Mouse (Mus musculus): Measurements from ENCODE around the gene Msn. TPM values are rescaled to one million over a fixed set of nuclear protein-coding genes. Genes with fewer than 3 reads are reported as not detected.
"Not testable (repeated sequence)": the region's sequence is repeated elsewhere in the genome, so short reads cannot be mapped to it uniquely, and the experiment has no call there.

Msn gene
- total and polyA plus RNA-seq, 2 experiments from 2014 or later, result 102 to 116 TPM

DNA sequence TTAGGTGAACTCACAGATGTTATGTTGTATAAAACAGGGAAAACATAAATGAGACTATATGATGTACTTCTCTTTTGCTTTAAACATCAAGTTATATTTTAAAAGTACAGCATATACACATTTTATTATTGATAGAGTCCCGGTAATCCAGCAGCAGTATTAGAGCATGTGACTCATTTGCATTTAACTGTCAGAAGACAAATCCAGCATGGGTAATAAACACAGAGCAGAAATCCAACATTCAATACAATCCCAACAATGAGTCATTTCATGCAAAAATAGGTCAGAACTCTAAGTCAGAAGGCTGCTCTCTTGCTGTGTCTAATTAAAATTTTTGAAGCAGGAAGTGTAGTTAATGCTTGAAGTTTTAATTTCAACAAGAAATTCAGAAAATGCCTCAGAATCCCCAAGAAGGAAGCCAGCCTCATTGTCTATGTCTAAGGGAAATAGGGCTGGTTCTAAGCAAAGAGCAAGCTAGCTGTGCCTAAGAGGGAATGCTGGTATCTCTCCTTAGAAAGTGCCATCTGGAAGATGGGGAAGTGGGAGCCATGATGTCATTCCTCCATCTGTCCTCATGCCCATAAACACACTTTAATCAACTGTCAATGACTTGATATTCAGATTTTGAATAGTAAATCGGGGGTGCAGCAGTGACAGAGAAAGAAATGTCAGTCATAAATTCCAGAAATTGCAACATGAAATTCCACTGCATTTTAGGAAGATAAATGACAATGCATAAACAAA lies 76.0 kb downstream of the Msn start:
- no peak for DNase-seq (ENCODE audit: low spot score)
- 72% methylated on average over 2 of the region's 2 CpGs for WGBS
- Histone ChIP-seq H3K4me3 (ENCODE audit: low read depth, low read length) (no peak overlapping the region), H3K9me3 (replicated peaks; ENCODE audit: control insufficient read depth, low read length) (no peaks in the 10 kb centered on the region), H3K4me2 (ENCODE audit: low read depth, low read length) (no peak overlapping the region), H3K4me1 (ENCODE audit: control insufficient read depth, insufficient read depth) (no peaks in the 10 kb centered on the region), H3K36me3 (replicated peaks; ENCODE audit: control insufficient read depth, insufficient read depth, low read length) (peaks cover 9% of the 10 kb centered on the region), H3K27me3 (ENCODE audit: control insufficient read depth, insufficient read depth, low read length) (no peaks in the 10 kb centered on the region), H3K9ac (replicated peaks; ENCODE audit: low read depth, low read length) (no peak overlapping the region), H3K27ac (ENCODE audit: low read depth) (no peak overlapping the region)
- ATAC-seq (ENCODE audit: insufficient read depth, low read depth), result no peak
- no peak for TF ChIP-seq EP300 (IDR thresholded peaks at IDR 0.05; ENCODE audit: low read depth)
- TF ChIP-seq CTCF (IDR thresholded peaks at IDR 0.05; ENCODE audit: low read depth), result no peak

DNA sequence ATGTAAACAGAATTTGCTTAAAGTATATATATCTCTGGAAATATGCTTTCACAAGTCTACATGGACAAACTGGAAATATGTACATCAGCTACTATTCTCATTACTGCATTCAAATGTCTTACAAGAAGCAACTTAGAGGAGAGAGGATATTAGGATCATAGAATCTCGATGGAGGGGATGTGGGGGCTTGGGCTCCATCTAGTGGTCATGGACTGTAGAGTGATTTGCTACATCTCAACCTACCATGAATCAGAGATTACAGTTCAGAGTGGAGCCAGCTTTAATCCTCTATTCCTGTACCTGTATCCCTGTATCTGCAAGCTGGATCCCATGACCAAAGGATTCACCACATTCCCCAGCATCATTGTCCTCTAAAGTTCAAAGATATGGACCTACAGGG lies 82.6 kb downstream of the Msn start:
- 6% methylated on average over 1 of the region's 1 CpGs for WGBS
- TF ChIP-seq CTCF (IDR thresholded peaks at IDR 0.05; ENCODE audit: low read depth) (peak; percentile 58), EP300 (IDR thresholded peaks at IDR 0.05; ENCODE audit: low read depth) (no peak)
- ATAC-seq (ENCODE audit: insufficient read depth, low read depth) (no peak), DNase-seq (ENCODE audit: low spot score) (peak; percentile 31)
- Histone ChIP-seq H3K27ac (ENCODE audit: low read depth) (no peak overlapping the region), H3K36me3 (replicated peaks; ENCODE audit: control insufficient read depth, insufficient read depth, low read length) (no peaks in the 10 kb centered on the region), H3K4me1 (ENCODE audit: control insufficient read depth, insufficient read depth) (no peaks in the 10 kb centered on the region), H3K4me2 (ENCODE audit: low read depth, low read length) (no peak overlapping the region), H3K27me3 (ENCODE audit: control insufficient read depth, insufficient read depth, low read length) (no peaks in the 10 kb centered on the region), H3K9me3 (replicated peaks; ENCODE audit: control insufficient read depth, low read length) (no peaks in the 10 kb centered on the region), H3K9ac (replicated peaks; ENCODE audit: low read depth, low read length) (no peak overlapping the region), H3K4me3 (ENCODE audit: low read depth, low read length) (no peak overlapping the region)

DNA sequence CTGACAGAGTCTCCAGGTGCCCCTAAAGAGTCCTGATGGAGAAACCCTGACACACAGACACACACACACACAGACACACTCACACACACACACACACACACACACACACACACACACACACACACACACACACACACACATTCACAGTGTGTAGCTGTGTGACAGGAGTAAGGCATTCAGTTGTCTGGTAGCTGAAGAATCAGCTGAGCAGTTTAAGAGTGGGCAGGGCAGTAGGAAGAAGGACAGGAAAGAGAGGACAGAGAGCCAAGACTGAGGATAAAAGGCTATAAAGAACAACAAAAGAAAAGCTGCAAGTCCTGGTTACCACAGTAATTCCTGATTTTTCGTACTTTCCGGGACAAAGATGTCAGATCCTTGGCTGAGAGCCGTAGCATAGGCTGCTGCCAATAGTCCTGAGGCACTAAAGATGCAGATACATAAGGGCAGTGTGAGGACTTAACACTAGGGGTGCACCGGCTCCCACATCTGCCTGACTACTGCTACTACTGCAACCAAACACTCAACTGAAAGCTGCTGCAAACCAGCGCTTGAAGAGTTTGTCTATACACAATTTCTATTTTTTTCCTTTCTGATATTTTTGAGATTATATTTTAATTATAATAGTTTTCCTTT lies 88.4 kb downstream of the Msn start:
- H3K4me2 ChIP-seq (ENCODE audit: low read depth, low read length), result no peak overlapping the region
- WGBS, result 64% methylated on average over 5 of the region's 5 CpGs
- H3K4me3 ChIP-seq (ENCODE audit: low read depth, low read length), result no peak overlapping the region
- ATAC-seq (ENCODE audit: insufficient read depth, low read depth) (0 out of 2 replicates have a peak, but pooled peaks have one; percentile 49), DNase-seq (ENCODE audit: low spot score) (peak; percentile 7)
- no peaks in the 10 kb centered on the region for H3K36me3 ChIP-seq (replicated peaks; ENCODE audit: control insufficient read depth, insufficient read depth, low read length)
- no peak overlapping the region for H3K27ac ChIP-seq (ENCODE audit: low read depth)
- H3K9me3 ChIP-seq (replicated peaks; ENCODE audit: control insufficient read depth, low read length), result no peaks in the 10 kb centered on the region
- no peak for TF ChIP-seq EP300 (IDR thresholded peaks at IDR 0.05; ENCODE audit: low read depth)
- no peak for TF ChIP-seq CTCF (IDR thresholded peaks at IDR 0.05; ENCODE audit: low read depth)
- no peaks in the 10 kb centered on the region for H3K4me1 ChIP-seq (ENCODE audit: control insufficient read depth, insufficient read depth)
- H3K27me3 ChIP-seq (ENCODE audit: control insufficient read depth, insufficient read depth, low read length), result no peaks in the 10 kb centered on the region
- no peak overlapping the region for H3K9ac ChIP-seq (replicated peaks; ENCODE audit: low read depth, low read length)

DNA sequence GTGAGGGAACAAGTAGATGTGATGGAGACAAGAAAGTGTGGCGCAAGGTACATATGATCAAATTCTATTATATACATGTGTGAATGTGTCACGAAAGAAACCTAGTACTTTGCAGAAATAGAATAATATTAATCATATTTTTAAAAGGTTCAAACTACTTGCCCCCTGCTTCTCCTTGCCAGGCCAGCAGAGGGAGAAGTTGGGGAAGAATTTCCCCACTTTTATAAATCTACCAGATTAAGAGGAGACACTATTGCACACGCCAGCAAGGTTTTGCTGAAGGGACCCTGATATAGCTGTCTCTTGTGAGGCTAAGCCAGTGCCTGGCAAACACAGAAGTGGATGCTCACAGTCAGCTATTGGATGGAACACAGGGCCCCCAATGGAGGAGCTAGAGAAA lies 109.3 kb downstream of the Msn start:
- not testable (repeated sequence) for H3K4me2 ChIP-seq (ENCODE audit: low read depth, low read length); H3K9me3 ChIP-seq (replicated peaks; ENCODE audit: control insufficient read depth, low read length); H3K4me3 ChIP-seq (ENCODE audit: low read depth, low read length); H3K27ac ChIP-seq (ENCODE audit: low read depth); H3K27me3 ChIP-seq (ENCODE audit: control insufficient read depth, insufficient read depth, low read length); ATAC-seq (ENCODE audit: insufficient read depth, low read depth); H3K9ac ChIP-seq (replicated peaks; ENCODE audit: low read depth, low read length); H3K36me3 ChIP-seq (replicated peaks; ENCODE audit: control insufficient read depth, insufficient read depth, low read length); H3K4me1 ChIP-seq (ENCODE audit: control insufficient read depth, insufficient read depth); DNase-seq (ENCODE audit: low spot score)
- 74% methylated on average over 3 of the region's 3 CpGs for WGBS

DNA sequence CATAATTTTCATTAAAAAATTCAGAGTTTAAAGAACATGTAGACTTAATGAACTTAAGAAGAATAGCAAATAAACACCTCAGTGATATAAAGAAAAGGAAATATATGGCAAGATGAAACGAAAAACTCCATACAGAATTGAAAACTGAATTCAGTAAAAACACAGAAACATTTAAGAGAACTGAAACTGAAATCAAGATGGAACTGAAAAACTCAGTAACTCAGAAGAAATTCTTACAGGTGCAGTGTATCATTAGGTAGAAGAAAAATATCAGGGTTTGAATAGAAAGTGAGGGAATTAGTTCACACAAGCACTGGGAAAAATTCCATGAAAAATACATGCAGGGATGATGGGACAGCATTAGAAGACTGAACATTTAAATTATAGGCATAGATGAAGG lies 111.0 kb downstream of the Msn start:
- Histone ChIP-seq H3K36me3 (replicated peaks; ENCODE audit: control insufficient read depth, insufficient read depth, low read length) (no peaks in the 10 kb centered on the region), H3K27me3 (ENCODE audit: control insufficient read depth, insufficient read depth, low read length) (no peaks in the 10 kb centered on the region), H3K4me3 (ENCODE audit: low read depth, low read length) (no peak overlapping the region), H3K9me3 (replicated peaks; ENCODE audit: control insufficient read depth, low read length) (no peaks in the 10 kb centered on the region), H3K4me1 (ENCODE audit: control insufficient read depth, insufficient read depth) (no peaks in the 10 kb centered on the region), H3K4me2 (ENCODE audit: low read depth, low read length) (no peak overlapping the region), H3K27ac (ENCODE audit: low read depth) (no peak overlapping the region), H3K9ac (replicated peaks; ENCODE audit: low read depth, low read length) (no peak overlapping the region)
- no peak for TF ChIP-seq CTCF (IDR thresholded peaks at IDR 0.05; ENCODE audit: low read depth)
- TF ChIP-seq EP300 (IDR thresholded peaks at IDR 0.05; ENCODE audit: low read depth), result no peak
- WGBS, result 41% methylated on average over 1 of the region's 1 CpGs
- no peak for DNase-seq (ENCODE audit: low spot score)
- no peak for ATAC-seq (ENCODE audit: insufficient read depth, low read depth)
